Mouse (Mus musculus) layer of hippocampus, adult 11-12 months (tissue): ENCODE data around the gene Sel1l3.

Experiments used
- DNase-seq: peaks from one replicate; pipeline ENCODE4 v3.0.0; 2022; ENCODE audit warnings: low spot score

Gene Sel1l3

GRCm38 (mm10) chr5:53212782-53213710 lies 681 bp downstream of the Sel1l3 start:
- DNase-seq = no peak

- DNase-seq = no peak
Observed at GRCm38 (mm10) chr5:53212087-53212781, 1.5 kb downstream of the Sel1l3 start.

- DNase-seq = no peak
Observed at GRCm38 (mm10) chr5:53211241-53211640, 2.5 kb downstream of the Sel1l3 start.

- no peak for DNase-seq
Observed at GRCm38 (mm10) chr5:53210481-53210880, 3.2 kb downstream of the Sel1l3 start.

- DNase-seq = no peak
Observed at GRCm38 (mm10) chr5:53209773-53210172, 4.0 kb downstream of the Sel1l3 start.

- DNase-seq = no peak
Observed at GRCm38 (mm10) chr5:53208731-53209130, 5.0 kb downstream of the Sel1l3 start.

GRCm38 (mm10) chr5:53206575-53206974 lies 7.2 kb downstream of the Sel1l3 start:
- DNase-seq = no peak

GRCm38 (mm10) chr5:53202748-53203147 lies 11.0 kb downstream of the Sel1l3 start:
- DNase-seq = no peak

- DNase-seq = no peak
Observed at GRCm38 (mm10) chr5:53200825-53201224, 12.9 kb downstream of the Sel1l3 start.

GRCm38 (mm10) chr5:53198408-53198807 lies 15.3 kb downstream of the Sel1l3 start:
- DNase-seq = no peak

GRCm38 (mm10) chr5:53196387-53197088 lies 17.2 kb downstream of the Sel1l3 start:
- DNase-seq = no peak

- no peak for DNase-seq
Observed at GRCm38 (mm10) chr5:53194841-53195240, 18.9 kb downstream of the Sel1l3 start.

- DNase-seq = no peak
Observed at GRCm38 (mm10) chr5:53194421-53194820, 19.3 kb downstream of the Sel1l3 start.

GRCm38 (mm10) chr5:53193092-53194030 lies 20.4 kb downstream of the Sel1l3 start:
- DNase-seq = no peak

GRCm38 (mm10) chr5:53188608-53189007 lies 25.1 kb downstream of the Sel1l3 start:
- DNase-seq = no peak

GRCm38 (mm10) chr5:53187245-53187644 lies 26.5 kb downstream of the Sel1l3 start:
- peak; percentile 41 for DNase-seq

GRCm38 (mm10) chr5:53185803-53186202 lies 27.9 kb downstream of the Sel1l3 start:
- no peak for DNase-seq

- DNase-seq = no peak
Observed at GRCm38 (mm10) chr5:53179965-53180364, 33.8 kb downstream of the Sel1l3 start.

GRCm38 (mm10) chr5:53176703-53177102 lies 37.0 kb downstream of the Sel1l3 start:
- DNase-seq = no peak

- DNase-seq = no peak
Observed at GRCm38 (mm10) chr5:53176075-53176474, 37.7 kb downstream of the Sel1l3 start.

GRCm38 (mm10) chr5:53175195-53175594 lies 38.5 kb downstream of the Sel1l3 start:
- DNase-seq = no peak
